Mouse (Mus musculus): ENCODE measurements around the gene Arid3a. TPM values are rescaled to one million over a fixed set of nuclear protein-coding genes. Genes with fewer than 3 reads are reported as not detected.

Gene Arid3a
- polyA plus RNA-seq, 1 experiment, result 12.5 TPM

DNA sequence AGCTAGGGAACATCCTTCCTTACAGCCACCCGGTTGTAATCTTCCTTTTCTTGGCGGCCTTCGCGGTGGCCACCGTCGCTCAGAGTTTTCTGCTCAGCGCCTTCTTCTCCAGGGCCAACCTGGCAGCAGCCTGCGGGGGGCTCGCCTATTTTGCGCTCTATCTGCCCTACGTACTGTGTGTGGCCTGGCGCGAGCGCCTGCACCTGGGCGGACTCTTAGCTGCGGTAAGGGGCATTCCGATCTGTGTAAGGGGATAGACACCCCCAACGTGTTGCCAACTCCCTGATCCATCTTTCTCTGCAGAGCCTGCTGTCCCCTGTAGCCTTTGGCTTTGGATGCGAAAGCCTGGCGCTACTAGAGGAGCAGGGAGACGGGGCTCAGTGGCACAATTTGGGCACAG is 76.0 kb downstream of the Arid3a start:
- no peak overlapping the region for H3K4me3 ChIP-seq (ENCODE audit: control insufficient read depth, insufficient read depth, low read length)
- 94% methylated on average over 21 of the region's 21 CpGs for WGBS
- H3K27ac ChIP-seq (ENCODE audit: control insufficient read depth, insufficient read depth, low read length), result no peak overlapping the region

DNA sequence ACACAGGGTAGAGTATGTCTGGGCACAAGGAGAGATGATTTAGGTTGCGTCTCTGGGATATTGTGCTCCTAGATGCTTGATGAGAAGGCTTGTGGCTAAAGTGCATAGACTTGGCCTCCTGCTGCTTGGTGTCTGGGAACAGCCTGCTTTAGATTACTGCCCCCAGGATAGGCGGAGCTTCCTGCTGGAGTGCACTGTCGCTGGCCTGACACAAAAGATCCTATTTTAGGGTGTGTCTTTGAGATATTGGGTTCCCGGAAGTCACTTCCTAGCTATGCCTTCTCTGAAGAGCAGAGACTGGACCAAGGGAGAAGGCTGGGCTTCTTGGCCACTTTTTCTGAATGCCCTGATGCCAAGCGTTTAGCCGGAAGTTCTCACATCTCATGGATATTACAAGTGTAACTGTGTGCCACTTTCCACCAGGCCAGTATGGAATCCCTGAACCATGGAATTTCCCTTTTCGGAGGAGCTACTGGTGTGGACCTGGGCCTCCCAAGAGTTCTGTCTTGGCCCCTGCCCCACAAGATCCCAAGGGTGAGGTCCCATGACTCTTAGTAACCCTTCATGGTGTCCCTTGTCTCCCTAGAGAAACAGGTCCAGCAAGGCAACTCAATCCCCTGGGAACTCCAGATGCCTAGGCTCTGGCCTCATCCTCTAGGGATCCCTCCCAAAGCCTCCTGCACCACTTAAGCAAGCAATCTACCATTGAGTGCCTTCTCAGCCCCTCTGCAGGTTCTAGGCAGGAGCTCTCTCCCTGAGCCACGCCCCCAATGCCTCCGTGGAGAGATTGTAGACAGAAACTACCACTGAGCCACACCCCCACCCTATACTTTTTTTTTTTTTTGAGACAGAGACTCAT is 76.8 kb downstream of the Arid3a start:
- no peak for DNase-seq
- WGBS, result 93% methylated on average over 9 of the region's 9 CpGs
- Histone ChIP-seq H3K36me3 (ENCODE audit: control insufficient read depth, insufficient read depth, low read length) (no peaks in the 10 kb centered on the region), H3K27ac (ENCODE audit: control insufficient read depth, insufficient read depth, low read length) (no peak overlapping the region), H3K27me3 (ENCODE audit: control insufficient read depth, insufficient read depth, low read length) (no peaks in the 10 kb centered on the region), H3K4me3 (ENCODE audit: control insufficient read depth, insufficient read depth, low read length) (no peak overlapping the region), H3K4me1 (replicated peaks; ENCODE audit: control insufficient read depth, insufficient read depth, low read length) (no peaks in the 10 kb centered on the region)
- no peak for TF ChIP-seq POLR2A (IDR thresholded peaks at IDR 0.05; ENCODE audit: control insufficient read depth, extremely low read depth, insufficient read depth, low read length, poor library complexity)
- no peak for TF ChIP-seq CTCF (IDR thresholded peaks at IDR 0.05; ENCODE audit: borderline replicate concordance, control insufficient read depth, extremely low read depth, insufficient read depth, low read length, poor library complexity)

More for the DNA sequence above, 76.0 kb downstream of the Arid3a start:
- Histone ChIP-seq H3K4me1 (replicated peaks; ENCODE audit: control insufficient read depth, insufficient read depth, low read length) (no peaks in the 10 kb centered on the region), H3K27me3 (ENCODE audit: control insufficient read depth, insufficient read depth, low read length) (no peaks in the 10 kb centered on the region), H3K36me3 (ENCODE audit: control insufficient read depth, insufficient read depth, low read length) (no peaks in the 10 kb centered on the region)
- no peak for DNase-seq
- no peak for TF ChIP-seq POLR2A (IDR thresholded peaks at IDR 0.05; ENCODE audit: control insufficient read depth, extremely low read depth, insufficient read depth, low read length, poor library complexity)
- no peak for TF ChIP-seq CTCF (IDR thresholded peaks at IDR 0.05; ENCODE audit: borderline replicate concordance, control insufficient read depth, extremely low read depth, insufficient read depth, low read length, poor library complexity)

DNA sequence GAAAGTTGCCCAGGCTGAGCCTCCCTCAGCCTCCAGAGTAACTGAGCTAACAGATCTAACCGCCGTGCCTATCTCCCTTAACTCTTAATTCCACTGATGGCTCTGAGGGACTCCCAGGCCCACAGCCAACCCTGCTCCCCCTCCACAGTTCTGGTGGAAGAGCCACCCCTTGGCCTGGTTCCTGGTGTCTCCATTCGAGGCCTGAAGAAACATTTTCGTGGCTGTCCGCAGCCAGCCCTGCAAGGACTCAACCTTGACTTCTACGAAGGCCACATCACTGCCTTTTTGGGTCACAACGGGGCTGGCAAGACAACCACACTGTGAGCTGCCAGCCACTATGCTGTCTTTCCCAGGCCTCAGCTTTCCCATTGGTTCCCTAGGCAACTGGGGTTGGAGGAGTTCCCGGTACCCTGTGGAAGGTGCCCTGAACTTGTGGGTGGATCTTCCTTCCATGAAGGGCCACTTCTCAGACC is 77.4 kb downstream of the Arid3a start:
- H3K27ac ChIP-seq (ENCODE audit: control insufficient read depth, insufficient read depth, low read length), result no peak overlapping the region
- H3K36me3 ChIP-seq (ENCODE audit: control insufficient read depth, insufficient read depth, low read length), result no peaks in the 10 kb centered on the region

More for the DNA sequence above, 77.4 kb downstream of the Arid3a start:
- Histone ChIP-seq H3K4me3 (ENCODE audit: control insufficient read depth, insufficient read depth, low read length) (no peak overlapping the region), H3K27me3 (ENCODE audit: control insufficient read depth, insufficient read depth, low read length) (no peaks in the 10 kb centered on the region), H3K4me1 (replicated peaks; ENCODE audit: control insufficient read depth, insufficient read depth, low read length) (no peaks in the 10 kb centered on the region)
- 95% methylated on average over 8 of the region's 8 CpGs for WGBS
- DNase-seq, result no peak
- TF ChIP-seq CTCF (IDR thresholded peaks at IDR 0.05; ENCODE audit: borderline replicate concordance, control insufficient read depth, extremely low read depth, insufficient read depth, low read length, poor library complexity), result no peak
- no peak for TF ChIP-seq POLR2A (IDR thresholded peaks at IDR 0.05; ENCODE audit: control insufficient read depth, extremely low read depth, insufficient read depth, low read length, poor library complexity)

Other genes with a start within 250 kb of the Arid3a start
- 309 and 321 TPM in 2 replicates for gene Cdc34, start 244.8 kb upstream of the Arid3a start, polyA plus RNA-seq (2012; rRNA removed)
- gene Gzmm, start 238.0 kb upstream of the Arid3a start, polyA plus RNA-seq (2012; rRNA removed), result 0.57 and 1.2 TPM in 2 replicates
- gene Bsg, start 222.6 kb upstream of the Arid3a start, polyA plus RNA-seq (2012; rRNA removed), result 345 and 396 TPM in 2 replicates
- gene Hcn2, start 210.4 kb upstream of the Arid3a start, polyA plus RNA-seq (2012; rRNA removed), result 3.1 and 4.7 TPM in 2 replicates
- gene Polrmt, start 180.5 kb upstream of the Arid3a start, polyA plus RNA-seq (2012; rRNA removed), result 104 and 109 TPM in 2 replicates
- not detected in 2 replicates for gene Fgf22, start 172.0 kb upstream of the Arid3a start, polyA plus RNA-seq (2012; rRNA removed)
- 375 and 472 TPM in 2 replicates for gene Rnf126, start 160.1 kb upstream of the Arid3a start, polyA plus RNA-seq (2012; rRNA removed)
- gene Fstl3, start 149.8 kb upstream of the Arid3a start, polyA plus RNA-seq (2012; rRNA removed), result 15.9 and 17.1 TPM in 2 replicates
- gene Prss57, start 136.1 kb upstream of the Arid3a start, polyA plus RNA-seq (2012; rRNA removed), result 23.4 and 30.1 TPM in 2 replicates
- gene Palm, start 133.5 kb upstream of the Arid3a start, polyA plus RNA-seq (2012; rRNA removed), result 63.7 and 87.8 TPM in 2 replicates
- gene Misp, start 106.1 kb upstream of the Arid3a start, polyA plus RNA-seq (2012; rRNA removed), result 6.6 and 6.8 TPM in 2 replicates
- 583 and 703 TPM in 2 replicates for gene Ptbp1, start 72.6 kb upstream of the Arid3a start, polyA plus RNA-seq (2012; rRNA removed)
- 5.3 and 9.2 TPM in 2 replicates for gene Prtn3, start 52.6 kb upstream of the Arid3a start, polyA plus RNA-seq (2012; rRNA removed)
- 1.1 and 1.9 TPM in 2 replicates for gene Plppr3, start 52.4 kb upstream of the Arid3a start, polyA plus RNA-seq (2012; rRNA removed)
- gene Elane, start 40.8 kb upstream of the Arid3a start, polyA plus RNA-seq (2012; rRNA removed), result 3.7 and 8.9 TPM in 2 replicates
- 1,248 and 1,398 TPM in 2 replicates for gene Cfd, start 36.2 kb upstream of the Arid3a start, polyA plus RNA-seq (2012; rRNA removed)
- gene Med16, start 18.1 kb upstream of the Arid3a start, polyA plus RNA-seq (2012; rRNA removed), result 103 and 121 TPM in 2 replicates
- not detected in 2 replicates for gene Gm26602, start 16.2 kb upstream of the Arid3a start, polyA plus RNA-seq (2012; rRNA removed)
- gene Kiss1r, start 10.1 kb upstream of the Arid3a start, polyA plus RNA-seq (2012; rRNA removed), result 5.8 and 7.5 TPM in 2 replicates
- gene R3hdm4, start 5.8 kb upstream of the Arid3a start, polyA plus RNA-seq (2012; rRNA removed), result 279 and 303 TPM in 2 replicates
- gene Wdr18, start 33.1 kb downstream of the Arid3a start, polyA plus RNA-seq (2012; rRNA removed), result 68.1 and 74.5 TPM in 2 replicates
- 0.07 and 0.14 TPM in 2 replicates for gene Grin3b, start 43.7 kb downstream of the Arid3a start, polyA plus RNA-seq (2012; rRNA removed)
- gene Tmem259, start 57.3 kb downstream of the Arid3a start, polyA plus RNA-seq (2012; rRNA removed), result 540 and 566 TPM in 2 replicates
- gene Cnn2, start 61.5 kb downstream of the Arid3a start, polyA plus RNA-seq (2012; rRNA removed), result 239 and 245 TPM in 2 replicates
- 79.5 and 83.5 TPM in 2 replicates for gene Abca7, start 69.5 kb downstream of the Arid3a start, polyA plus RNA-seq (2012; rRNA removed)
- 1,362 and 1,504 TPM in 2 replicates for gene Arhgap45, start 89.6 kb downstream of the Arid3a start, polyA plus RNA-seq (2012; rRNA removed)
- gene Polr2e, start 112.8 kb downstream of the Arid3a start, polyA plus RNA-seq (2012; rRNA removed), result 211 and 226 TPM in 2 replicates
- gene Gpx4, start 120.1 kb downstream of the Arid3a start, polyA plus RNA-seq (2012; rRNA removed), result 517 and 598 TPM in 2 replicates
- gene Sbno2, start 178.5 kb downstream of the Arid3a start, polyA plus RNA-seq (2012; rRNA removed), result 127 and 138 TPM in 2 replicates
- gene Stk11, start 188.8 kb downstream of the Arid3a start, polyA plus RNA-seq (2012; rRNA removed), result 265 and 270 TPM in 2 replicates
- 1,163 and 1,361 TPM in 2 replicates for gene Atp5d, start 211.6 kb downstream of the Arid3a start, polyA plus RNA-seq (2012; rRNA removed)
- 34.0 and 37.7 TPM in 2 replicates for gene Cbarp, start 213.8 kb downstream of the Arid3a start, polyA plus RNA-seq (2012; rRNA removed)
- 342 and 374 TPM in 2 replicates for gene Midn, start 221.2 kb downstream of the Arid3a start, polyA plus RNA-seq (2012; rRNA removed)
- 173 and 193 TPM in 2 replicates for gene Cirbp, start 238.9 kb downstream of the Arid3a start, polyA plus RNA-seq (2012; rRNA removed)
- 11.1 and 14.8 TPM in 2 replicates for gene 1600002K03Rik, start 245.9 kb downstream of the Arid3a start, polyA plus RNA-seq (2012; rRNA removed)